Mouse (Mus musculus) ES-Bruce4 (cell line): Measurements from ENCODE around the gene Hspb11. TPM values are rescaled to one million over a fixed set of nuclear protein-coding genes. Genes with fewer than 3 reads are reported as not detected.

Experiments used
- H3K27ac ChIP-seq: 2 replicates; pipeline ENCODE4 v1.5.1; 2012; ENCODE audit warnings: low read length, inconsistent platforms; ENCODE audit not compliant: insufficient read depth
- H3K27me3 ChIP-seq: 2 replicates; pipeline ENCODE4 v1.6.1; 2012; ENCODE audit warnings: mild to moderate bottlenecking, low read length, inconsistent platforms; ENCODE audit not compliant: control insufficient read depth, poor library complexity, insufficient read depth, severe bottlenecking
- H3K36me3 ChIP-seq: 2 replicates; pipeline ENCODE4 v1.6.1; 2012; ENCODE audit warnings: inconsistent platforms, mild to moderate bottlenecking, low read length, moderate library complexity; ENCODE audit not compliant: control insufficient read depth, poor library complexity, insufficient read depth, severe bottlenecking
- H3K4me1 ChIP-seq: one replicate; pipeline ENCODE4 v1.8.1; 2011; ENCODE audit warnings: low read length; ENCODE audit not compliant: control insufficient read depth, insufficient read depth
- H3K4me3 ChIP-seq: 2 replicates; pipeline ENCODE4 v1.5.1; 2011; ENCODE audit warnings: low read depth, mild to moderate bottlenecking, low read length
- H3K9ac ChIP-seq: 2 replicates; pipeline ENCODE4 v1.6.1; 2012; ENCODE audit warnings: low read depth, mild to moderate bottlenecking, inconsistent platforms; ENCODE audit not compliant: poor library complexity, severe bottlenecking
- H3K9me3 ChIP-seq: replicated peaks from 2 replicates; pipeline ENCODE4 v1.6.1; 2012; ENCODE audit warnings: mild to moderate bottlenecking, low read length, inconsistent platforms; ENCODE audit not compliant: control insufficient read depth, poor library complexity, insufficient read depth, severe bottlenecking
- CTCF ChIP-seq: IDR thresholded peaks from one replicate; pipeline ENCODE4 v1.8.1; 2011; ENCODE audit warnings: low read depth, low read length
- EP300 ChIP-seq: IDR thresholded peaks from 2 replicates; pipeline ENCODE4 v1.6.1; 2011; ENCODE audit warnings: low read depth, low read length; ENCODE audit not compliant: insufficient read depth
- POLR2A ChIP-seq: IDR thresholded peaks from one replicate; pipeline ENCODE4 v1.8.1; 2011; ENCODE audit warnings: low read length; ENCODE audit not compliant: insufficient read depth
- polyA plus RNA-seq: library from polyadenylated mRNA; stranded (reverse); fragments of >200 nt; gene quantifications from 2 replicates; pipeline ENCODE4 v1.2.4, GENCODE M21; 2011; ENCODE audit warnings: low read depth; ENCODE audit not compliant: missing spikeins, insufficient read depth, insufficient read length

Gene Hspb11
- polyA plus RNA-seq, 1 experiment = 49.0 TPM

DNA sequence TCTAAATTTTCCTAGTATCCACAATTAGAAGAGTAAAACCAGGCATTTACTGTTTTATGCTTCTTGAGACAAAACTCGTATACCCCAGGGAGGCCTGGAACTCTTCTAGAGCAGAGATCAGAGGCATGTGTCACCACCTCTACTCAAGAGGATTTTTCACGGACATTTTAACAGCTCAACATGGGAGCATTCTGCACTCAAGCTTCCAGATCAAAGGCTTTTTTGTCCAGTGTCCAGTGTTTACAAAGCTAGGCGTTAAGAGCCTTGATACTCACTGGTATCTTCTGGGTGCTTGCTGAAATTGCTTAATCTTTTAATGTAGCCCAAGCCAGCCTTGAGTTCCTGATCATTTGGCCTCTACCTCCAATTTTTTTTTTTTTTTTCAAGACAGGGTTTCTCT is 21.2 kb upstream of the Hspb11 start:
- H3K36me3 ChIP-seq = peaks cover 21% of the 10 kb centered on the region

DNA sequence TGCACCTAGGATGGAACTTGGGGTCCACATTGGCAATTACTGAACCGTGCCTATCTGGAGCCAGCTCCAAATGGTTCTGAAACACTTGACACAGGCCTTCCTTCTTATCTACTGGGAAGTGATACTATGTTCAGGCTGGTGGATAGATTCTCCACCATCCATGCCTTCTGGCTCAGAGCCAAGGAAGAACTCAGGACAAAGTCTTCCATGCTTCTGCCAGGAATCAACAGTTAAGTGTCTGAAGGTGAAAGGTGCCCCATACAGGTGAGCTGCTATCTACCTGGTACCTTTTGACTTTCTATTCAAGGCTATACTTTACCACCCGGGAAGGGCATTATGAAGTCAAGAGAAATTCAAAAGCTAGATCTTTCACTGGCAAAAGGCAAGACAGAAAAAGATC is 15.1 kb upstream of the Hspb11 start:
- no peak overlapping the region for H3K9ac ChIP-seq
- TF ChIP-seq EP300 (no peak), CTCF (no peak), POLR2A (no peak)
- H3K4me3 ChIP-seq = no peak overlapping the region
- no peaks in the 10 kb centered on the region for H3K4me1 ChIP-seq
- H3K9me3 ChIP-seq = no peaks in the 10 kb centered on the region
- no peaks in the 10 kb centered on the region for H3K27me3 ChIP-seq
- peaks cover 29% of the 10 kb centered on the region for H3K36me3 ChIP-seq
- H3K27ac ChIP-seq = no peak overlapping the region

More for the DNA sequence above, 21.2 kb upstream of the Hspb11 start:
- no peak overlapping the region for H3K9ac ChIP-seq
- H3K9me3 ChIP-seq = no peaks in the 10 kb centered on the region
- H3K4me1 ChIP-seq = no peaks in the 10 kb centered on the region
- no peak overlapping the region for H3K27ac ChIP-seq
- TF ChIP-seq POLR2A (no peak), CTCF (no peak), EP300 (no peak)
- H3K4me3 ChIP-seq = no peak overlapping the region
- no peaks in the 10 kb centered on the region for H3K27me3 ChIP-seq

DNA sequence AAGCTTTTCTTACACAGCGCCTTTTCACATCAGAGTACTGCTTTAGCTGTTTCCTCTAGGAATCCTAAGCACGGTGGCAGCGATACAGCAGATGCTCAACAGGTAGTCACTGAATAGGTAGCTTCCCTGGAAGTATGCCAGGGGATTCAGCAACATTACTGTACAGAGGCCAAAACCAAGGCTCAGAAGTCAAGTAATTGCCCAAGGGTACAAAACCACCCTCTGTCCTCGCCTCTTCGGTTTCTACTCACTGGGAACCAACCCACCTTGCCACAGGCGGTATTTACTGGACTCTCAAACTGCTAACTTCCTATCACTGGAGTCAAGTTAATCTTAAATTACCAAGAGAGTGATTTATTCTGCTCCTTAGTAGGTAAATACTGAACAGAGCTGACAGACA is 13.2 kb upstream of the Hspb11 start:
- peaks cover 23% of the 10 kb centered on the region for H3K36me3 ChIP-seq

DNA sequence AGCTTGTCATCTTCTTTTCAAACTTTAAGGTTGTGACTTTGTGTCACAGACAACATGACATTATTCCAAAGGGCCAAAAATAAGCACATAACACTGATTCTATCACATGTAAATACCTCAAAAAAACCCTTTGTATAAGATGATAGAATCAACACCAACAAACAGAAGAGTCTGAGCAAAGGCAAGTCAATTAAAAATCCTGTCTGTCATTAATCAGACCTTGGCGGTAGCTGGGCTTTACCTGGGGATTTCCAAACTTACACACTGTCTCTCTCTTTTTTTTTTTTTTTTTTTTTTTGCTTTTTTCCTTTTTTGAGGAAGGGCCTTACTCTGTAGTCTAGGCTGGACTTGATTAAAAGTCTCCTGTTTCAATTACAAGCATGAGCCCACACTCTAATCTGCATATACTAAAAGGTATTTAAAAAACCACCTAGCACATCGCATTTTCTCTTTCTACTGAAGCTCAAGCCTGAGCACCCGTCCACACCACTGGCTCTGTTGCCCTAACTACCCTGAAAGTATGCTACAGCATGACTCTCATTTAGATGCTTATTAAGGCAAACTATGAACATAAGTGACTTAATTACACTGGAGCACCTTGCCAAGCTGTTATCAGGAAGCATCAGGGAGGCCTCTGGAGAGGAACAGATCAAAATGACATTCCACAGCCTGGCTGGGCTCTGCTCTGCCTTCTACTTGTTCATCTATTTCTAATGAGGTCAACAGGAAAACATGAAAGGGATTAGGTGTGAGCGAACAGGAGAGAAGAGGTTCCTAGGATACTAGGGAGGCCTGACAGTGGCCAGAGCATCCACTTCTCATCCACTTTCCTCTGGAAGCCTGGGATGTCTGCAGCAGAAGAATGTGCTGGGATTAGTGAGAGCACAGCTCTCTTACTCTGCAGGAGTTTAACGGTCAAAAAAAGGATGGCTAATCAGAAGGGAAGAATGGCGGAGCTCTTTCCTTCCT is 9.7 kb upstream of the Hspb11 start:
- no peaks in the 10 kb centered on the region for H3K27me3 ChIP-seq
- H3K27ac ChIP-seq = no peak overlapping the region
- no peaks in the 10 kb centered on the region for H3K4me1 ChIP-seq
- no peak for TF ChIP-seq POLR2A
- TF ChIP-seq EP300 = no peak
- TF ChIP-seq CTCF = no peak
- H3K4me3 ChIP-seq = no peak overlapping the region
- H3K9ac ChIP-seq = no peak overlapping the region
- peaks cover 22% of the 10 kb centered on the region for H3K36me3 ChIP-seq
- H3K9me3 ChIP-seq = no peaks in the 10 kb centered on the region

More for the DNA sequence above, 13.2 kb upstream of the Hspb11 start:
- Histone ChIP-seq H3K9ac (no peak overlapping the region), H3K4me1 (no peaks in the 10 kb centered on the region), H3K9me3 (no peaks in the 10 kb centered on the region), H3K27ac (no peak overlapping the region), H3K27me3 (no peaks in the 10 kb centered on the region), H3K4me3 (no peak overlapping the region)
- TF ChIP-seq EP300 (no peak), POLR2A (no peak), CTCF (no peak)

DNA sequence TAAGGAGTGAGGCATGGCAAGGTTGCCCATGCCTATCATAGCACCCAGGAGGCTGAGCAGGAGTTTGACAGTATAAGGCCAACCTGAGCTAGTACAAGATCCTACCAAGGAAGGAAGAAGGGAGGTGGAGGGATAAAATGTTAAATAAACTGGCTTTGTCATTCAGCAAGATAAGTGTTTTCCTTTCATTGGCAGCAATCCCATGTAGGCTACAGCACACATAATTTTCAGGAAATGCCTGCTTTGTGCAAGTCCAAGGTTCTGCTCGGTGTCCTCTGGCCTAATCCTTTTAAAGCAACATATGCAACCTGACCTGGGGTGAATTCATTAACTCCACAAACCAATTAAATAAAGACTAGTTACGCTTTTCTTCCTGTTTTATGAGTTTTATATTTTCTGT is 8.0 kb upstream of the Hspb11 start:
- H3K4me3 ChIP-seq = no peak overlapping the region
- no peak overlapping the region for H3K27ac ChIP-seq
- no peaks in the 10 kb centered on the region for H3K4me1 ChIP-seq
- H3K9ac ChIP-seq = no peak overlapping the region
- H3K9me3 ChIP-seq = no peaks in the 10 kb centered on the region
- H3K36me3 ChIP-seq = peaks cover 13% of the 10 kb centered on the region
- TF ChIP-seq EP300 (no peak), POLR2A (no peak), CTCF (no peak)
- H3K27me3 ChIP-seq = no peaks in the 10 kb centered on the region

DNA sequence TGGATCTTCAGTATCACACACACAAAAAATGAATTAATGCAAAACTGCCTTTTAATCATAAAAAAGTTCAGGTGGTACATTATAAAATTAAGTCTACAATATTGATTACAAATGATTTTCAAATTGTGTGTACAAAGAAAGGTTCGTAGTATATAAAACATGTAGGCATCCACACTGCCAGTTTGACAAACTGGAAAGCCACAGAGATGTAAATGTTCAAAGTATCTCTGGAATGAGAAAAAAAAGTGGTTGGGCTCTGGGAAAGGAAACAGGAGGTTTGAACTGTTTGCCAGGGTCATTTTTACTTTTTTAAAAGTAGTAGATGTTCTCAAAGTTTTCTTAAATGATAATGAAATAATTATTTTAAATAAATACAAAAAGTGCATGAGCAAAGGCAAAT is 7.4 kb upstream of the Hspb11 start:
- Histone ChIP-seq H3K4me1 (no peaks in the 10 kb centered on the region), H3K27me3 (no peaks in the 10 kb centered on the region), H3K27ac (no peak overlapping the region), H3K9ac (no peak overlapping the region), H3K4me3 (no peak overlapping the region), H3K36me3 (peaks cover 11% of the 10 kb centered on the region), H3K9me3 (no peaks in the 10 kb centered on the region)
- TF ChIP-seq POLR2A (no peak), EP300 (no peak), CTCF (no peak)
